Mouse (Mus musculus) limb, embryonic 13.5 days (tissue): ENCODE data around the gene Zswim3. TPM values are rescaled to one million over a fixed set of nuclear protein-coding genes. Genes with fewer than 3 reads are reported as not detected.
"Not testable (repeated sequence)": the region's sequence is repeated elsewhere in the genome, so short reads cannot be mapped to it uniquely, and the experiment has no call there.

Experiments
- ATAC-seq: fragments of 200-750 bp; cut with Nextera tagmentation; 2 replicates; pipeline ENCODE4 v1.8.0; 2017; ENCODE audit warnings: low read depth, moderate number of reproducible peaks, moderate TSS enrichment; ENCODE audit not compliant: low FRiP score
- H3K27ac ChIP-seq: fragments of 300-500 bp; sonication (generic); 2 replicates; pipeline ENCODE4 v1.5.1; 2015; ENCODE audit warnings: inconsistent platforms, mild to moderate bottlenecking, moderate library complexity
- H3K27me3 ChIP-seq: fragments of 300-500 bp; sonication (generic); 2 replicates; pipeline ENCODE4 v1.6.1; 2015; ENCODE audit warnings: mild to moderate bottlenecking, inconsistent platforms
- H3K36me3 ChIP-seq: fragments of 300-500 bp; sonication (generic); 2 replicates; pipeline ENCODE4 v1.6.1; 2015; ENCODE audit warnings: inconsistent platforms, mild to moderate bottlenecking, moderate library complexity
- H3K4me1 ChIP-seq: fragments of 300-500 bp; sonication (generic); 2 replicates; pipeline ENCODE4 v1.6.1; 2015; ENCODE audit warnings: inconsistent platforms
- H3K4me2 ChIP-seq: fragments of 300-500 bp; sonication (generic); replicated peaks from 2 replicates; pipeline ENCODE4 v1.6.1; 2015; ENCODE audit warnings: inconsistent platforms, mild to moderate bottlenecking, moderate library complexity
- H3K4me3 ChIP-seq: fragments of 300-500 bp; sonication (generic); 2 replicates; pipeline ENCODE4 v1.5.1; 2015; ENCODE audit warnings: moderate library complexity, mild to moderate bottlenecking, inconsistent platforms
- H3K9ac ChIP-seq: fragments of 300-500 bp; sonication (generic); 2 replicates; pipeline ENCODE4 v1.6.1; 2015; ENCODE audit warnings: mild to moderate bottlenecking, inconsistent platforms
- H3K9me3 ChIP-seq: fragments of 300-500 bp; sonication (generic); 2 replicates; pipeline ENCODE4 v1.6.1; 2016; ENCODE audit warnings: inconsistent platforms
- WGBS: fragments of 180-500 bp; shearing (Covaris S2); methylation state at CpG from one replicate; pipeline ENCODE4 v1.1.7; 2015; 5-methylcytosine and 5-hydroxymethylcytosine counted together
- polyA plus RNA-seq: library from polyadenylated mRNA; unstranded; fragments of >200 nt; fragmentation: Nextera tagmentation; extraction: Ambion mirVana; gene quantifications from 2 replicates; pipeline ENCODE4 v1.2.1, GENCODE M21; 2015

Gene Zswim3
- polyA plus RNA-seq, 1 experiment from 2014 or later, result 7.2 TPM

- peak; percentile 57; the same call in 1 of the 2 replicates for ATAC-seq
- H3K9ac ChIP-seq, result no peak overlapping the region
- H3K4me3 ChIP-seq, result no peak overlapping the region
- peaks cover 80% of the 10 kb centered on the region for H3K36me3 ChIP-seq
- no peaks in the 10 kb centered on the region for H3K4me1 ChIP-seq
- H3K27me3 ChIP-seq, result no peaks in the 10 kb centered on the region
- no peaks in the 10 kb centered on the region for H3K9me3 ChIP-seq
- no peak overlapping the region for H3K27ac ChIP-seq
- no peak overlapping the region for H3K4me2 ChIP-seq
- 41% methylated on average over 5 of the region's 5 CpGs for WGBS
These were observed 10.6 kb upstream of the Zswim3 start for GRCm38 (mm10) chr2:164794293-164794692.

GRCm38 (mm10) chr2:164795868-164796267 is 9.0 kb upstream of the Zswim3 start:
- no peaks in the 10 kb centered on the region for H3K27me3 ChIP-seq
- no peak overlapping the region for H3K27ac ChIP-seq
- no peak overlapping the region for H3K9ac ChIP-seq
- no peak for ATAC-seq
- WGBS, result 79% methylated on average over 4 of the region's 4 CpGs
- H3K4me1 ChIP-seq, result no peaks in the 10 kb centered on the region
- H3K36me3 ChIP-seq, result peaks cover 86% of the 10 kb centered on the region
- no peak overlapping the region for H3K4me3 ChIP-seq
- H3K4me2 ChIP-seq, result no peak overlapping the region
- no peaks in the 10 kb centered on the region for H3K9me3 ChIP-seq

GRCm38 (mm10) chr2:164798554-164798953 is 6.3 kb upstream of the Zswim3 start:
- H3K36me3 ChIP-seq, result peaks cover 79% of the 10 kb centered on the region
- ATAC-seq, H3K27me3 ChIP-seq, H3K9me3 ChIP-seq, H3K27ac ChIP-seq, H3K4me3 ChIP-seq, H3K4me1 ChIP-seq, H3K9ac ChIP-seq, H3K4me2 ChIP-seq: not testable (repeated sequence)
- WGBS, result 86% methylated on average over 6 of the region's 6 CpGs

- Histone ChIP-seq H3K9ac (no peak overlapping the region), H3K27ac (no peak overlapping the region), H3K4me1 (peaks cover 12% of the 10 kb centered on the region), H3K27me3 (no peaks in the 10 kb centered on the region), H3K36me3 (peaks cover 67% of the 10 kb centered on the region), H3K9me3 (no peaks in the 10 kb centered on the region), H3K4me3 (no peak overlapping the region), H3K4me2 (no peak overlapping the region)
- ATAC-seq, result no peak
- WGBS, result 92% methylated on average over 13 of the region's 13 CpGs
These were observed 4.5 kb upstream of the Zswim3 start for GRCm38 (mm10) chr2:164800252-164801004.

- 89% methylated on average over 16 of the region's 16 CpGs for WGBS
- H3K27ac ChIP-seq, result no peak overlapping the region
These were observed 1.5 kb upstream of the Zswim3 start for GRCm38 (mm10) chr2:164803201-164803920.

GRCm38 (mm10) chr2:164803921-164804313 is 981 bp upstream of the Zswim3 start:
- Histone ChIP-seq H3K4me2 (peak overlapping the region; percentile 70), H3K36me3 (peaks cover 42% of the 10 kb centered on the region), H3K27me3 (no peaks in the 10 kb centered on the region), H3K4me3 (peak overlapping the region; percentile 75), H3K4me1 (peaks cover 12% of the 10 kb centered on the region), H3K27ac (no peak overlapping the region), H3K9ac (peak overlapping the region; percentile 83), H3K9me3 (no peaks in the 10 kb centered on the region)
- ATAC-seq, result no peak
- 56% methylated on average over 1 of the region's 1 CpGs for WGBS

More at GRCm38 (mm10) chr2:164803201-164803920, 1.5 kb upstream of the Zswim3 start:
- peak overlapping the region; percentile 83 for H3K9ac ChIP-seq
- H3K27me3 ChIP-seq, result no peaks in the 10 kb centered on the region
- H3K4me2 ChIP-seq, result peak overlapping the region; percentile 70
- H3K4me3 ChIP-seq, result peak overlapping the region; percentile 75
- no peak for ATAC-seq
- H3K9me3 ChIP-seq, result no peaks in the 10 kb centered on the region
- H3K36me3 ChIP-seq, result peaks cover 44% of the 10 kb centered on the region
- peaks cover 12% of the 10 kb centered on the region for H3K4me1 ChIP-seq

- Histone ChIP-seq H3K4me3 (peak overlapping the region; percentile 75), H3K36me3 (peaks cover 32% of the 10 kb centered on the region), H3K4me1 (peaks cover 12% of the 10 kb centered on the region), H3K27me3 (no peaks in the 10 kb centered on the region), H3K9me3 (no peaks in the 10 kb centered on the region), H3K9ac (peak overlapping the region; percentile 74), H3K4me2 (peak overlapping the region; percentile 84), H3K27ac (no peak overlapping the region)
- peak; percentile 17; the same call in 1 of the 2 replicates for ATAC-seq
- WGBS, result 2% methylated on average over 21 of the region's 21 CpGs
These were observed 427 bp downstream of the Zswim3 start for GRCm38 (mm10) chr2:164805332-164805718.

GRCm38 (mm10) chr2:164806614-164807013 is 1.7 kb downstream of the Zswim3 start:
- peak overlapping the region; percentile 84; the same call in 1 of the 2 replicates for H3K4me2 ChIP-seq
- no peaks in the 10 kb centered on the region for H3K27me3 ChIP-seq
- H3K4me3 ChIP-seq, result no peak overlapping the region
- H3K36me3 ChIP-seq, result peaks cover 20% of the 10 kb centered on the region
- 80% methylated on average over 7 of the region's 7 CpGs for WGBS
- H3K27ac ChIP-seq, result no peak overlapping the region
- H3K9ac ChIP-seq, result no peak overlapping the region
- no peaks in the 10 kb centered on the region for H3K9me3 ChIP-seq
- ATAC-seq, result no peak
- peaks cover 12% of the 10 kb centered on the region for H3K4me1 ChIP-seq

GRCm38 (mm10) chr2:164813557-164813956 is 8.7 kb downstream of the Zswim3 start:
- WGBS, result 53% methylated on average over 2 of the region's 2 CpGs
- ATAC-seq, result no peak
- Histone ChIP-seq H3K4me2 (no peak overlapping the region), H3K27ac (no peak overlapping the region), H3K36me3 (peaks cover 8% of the 10 kb centered on the region), H3K9me3 (no peaks in the 10 kb centered on the region), H3K4me3 (no peak overlapping the region), H3K9ac (no peak overlapping the region), H3K27me3 (no peaks in the 10 kb centered on the region), H3K4me1 (no peaks in the 10 kb centered on the region)

- Histone ChIP-seq H3K27ac (no peak overlapping the region), H3K4me2 (no peak overlapping the region), H3K9ac (no peak overlapping the region), H3K9me3 (no peaks in the 10 kb centered on the region), H3K27me3 (no peaks in the 10 kb centered on the region), H3K4me3 (no peak overlapping the region), H3K36me3 (peaks cover 5% of the 10 kb centered on the region; the same call in 1 of the 2 replicates), H3K4me1 (no peaks in the 10 kb centered on the region)
- no peak for ATAC-seq
- WGBS, result 77% methylated on average over 5 of the region's 5 CpGs
These were observed 10.4 kb downstream of the Zswim3 start for GRCm38 (mm10) chr2:164815348-164815747.

GRCm38 (mm10) chr2:164815821-164816220 is 10.9 kb downstream of the Zswim3 start:
- ATAC-seq, result no peak
- Histone ChIP-seq H3K4me2 (no peak overlapping the region), H3K4me1 (no peaks in the 10 kb centered on the region), H3K4me3 (no peak overlapping the region), H3K36me3 (peaks cover 9% of the 10 kb centered on the region), H3K27ac (no peak overlapping the region), H3K27me3 (no peaks in the 10 kb centered on the region), H3K9me3 (no peaks in the 10 kb centered on the region), H3K9ac (no peak overlapping the region)
- 93% methylated on average over 8 of the region's 8 CpGs for WGBS

- Histone ChIP-seq H3K27me3 (no peaks in the 10 kb centered on the region), H3K4me3 (no peak overlapping the region), H3K27ac (no peak overlapping the region), H3K4me1 (peaks cover 1% of the 10 kb centered on the region; the same call in 1 of the 2 replicates), H3K4me2 (no peak overlapping the region), H3K9ac (no peak overlapping the region), H3K36me3 (peaks cover 17% of the 10 kb centered on the region), H3K9me3 (no peaks in the 10 kb centered on the region)
- 90% methylated on average over 6 of the region's 6 CpGs for WGBS
- ATAC-seq, result no peak
These were observed 12.3 kb downstream of the Zswim3 start for GRCm38 (mm10) chr2:164817206-164817605.
